Mouse (Mus musculus) kidney, adult 2 months (tissue): ENCODE measurements around the gene Tmem108. TPM values are rescaled to one million over a fixed set of nuclear protein-coding genes. Genes with fewer than 3 reads are reported as not detected.

Experiments
- DNase-seq: peaks from one replicate; pipeline ENCODE4 v3.0.0; 2021
- H3K27ac ChIP-seq: fragments of 200-500 bp; 2 replicates; pipeline ENCODE4 v1.5.1; 2012; ENCODE audit warnings: low read depth, low read length, control low read depth, inconsistent platforms; ENCODE audit not compliant: insufficient read depth
- H3K27me3 ChIP-seq: fragments of 200-500 bp; replicated peaks from 2 replicates; pipeline ENCODE4 v1.6.1; 2012; ENCODE audit warnings: mild to moderate bottlenecking, moderate library complexity, low read length, inconsistent platforms; ENCODE audit not compliant: control insufficient read depth, insufficient read depth
- H3K36me3 ChIP-seq: fragments of 200-500 bp; 2 replicates; pipeline ENCODE4 v1.6.1; 2012; ENCODE audit warnings: mild to moderate bottlenecking, moderate library complexity, low read length, inconsistent platforms; ENCODE audit not compliant: control insufficient read depth, insufficient read depth
- H3K4me1 ChIP-seq: fragments of 200-500 bp; 2 replicates; pipeline ENCODE4 v1.6.1; 2011; ENCODE audit warnings: low read length; ENCODE audit not compliant: control insufficient read depth, insufficient read depth
- H3K4me3 ChIP-seq: fragments of 200-500 bp; 2 replicates; pipeline ENCODE4 v1.5.1; 2011; ENCODE audit warnings: mild to moderate bottlenecking, low read depth, low read length, control low read depth; ENCODE audit not compliant: insufficient read depth
- CTCF ChIP-seq: fragments of 200-500 bp; conservative IDR thresholded peaks from 2 replicates; pipeline ENCODE4 v1.5.1; 2011; ENCODE audit warnings: low read depth, mild to moderate bottlenecking, control low read depth, low read length, moderate library complexity, mixed read lengths; ENCODE audit not compliant: insufficient read depth, insufficient read length
- POLR2A ChIP-seq: fragments of 200-500 bp; IDR thresholded peaks from one replicate; pipeline ENCODE4 v1.6.1; 2011; ENCODE audit warnings: low read depth, low read length, control low read depth
- WGBS: fragments of 180-500 bp; shearing (Covaris S2); methylation state at CpG from one replicate; pipeline ENCODE4 v1.1.7; 2018; 5-methylcytosine and 5-hydroxymethylcytosine counted together
- polyA plus RNA-seq: library from polyadenylated mRNA; depleted of rRNA; stranded (reverse); fragments of >200 nt; gene quantifications from 2 replicates; pipeline ENCODE4 v1.2.3, GENCODE M21; 2012

Tmem108 gene
- polyA plus RNA-seq, 1 experiment, result 7.1 TPM

DNA sequence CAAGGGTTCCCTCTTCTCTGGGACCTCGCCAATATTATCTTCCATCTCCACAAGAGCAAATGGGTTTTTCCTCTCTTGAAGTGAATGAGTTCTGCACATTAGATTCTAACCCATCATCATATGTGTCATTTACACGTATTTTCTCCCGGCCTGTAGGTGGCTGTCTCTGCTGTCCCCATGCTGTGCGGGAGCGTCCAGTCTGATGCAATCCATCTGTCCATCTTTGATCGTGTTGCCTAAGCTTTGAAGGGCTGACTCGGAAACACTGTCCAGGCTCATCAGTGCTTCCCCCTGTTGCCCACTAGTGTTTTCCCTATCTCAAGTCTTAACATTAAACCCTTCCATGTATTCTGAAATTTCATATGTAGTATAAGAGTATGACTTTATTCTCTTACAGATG is 36.1 kb downstream of the Tmem108 start:
- H3K4me3 ChIP-seq, result no peak overlapping the region
- peaks cover 9% of the 10 kb centered on the region; the same call in 1 of the 2 replicates for H3K4me1 ChIP-seq
- TF ChIP-seq CTCF, result no peak
- 88% methylated on average over 7 of the region's 7 CpGs for WGBS
- H3K36me3 ChIP-seq, result no peaks in the 10 kb centered on the region
- H3K27ac ChIP-seq, result no peak overlapping the region
- no peaks in the 10 kb centered on the region for H3K27me3 ChIP-seq
- DNase-seq, result no peak

DNA sequence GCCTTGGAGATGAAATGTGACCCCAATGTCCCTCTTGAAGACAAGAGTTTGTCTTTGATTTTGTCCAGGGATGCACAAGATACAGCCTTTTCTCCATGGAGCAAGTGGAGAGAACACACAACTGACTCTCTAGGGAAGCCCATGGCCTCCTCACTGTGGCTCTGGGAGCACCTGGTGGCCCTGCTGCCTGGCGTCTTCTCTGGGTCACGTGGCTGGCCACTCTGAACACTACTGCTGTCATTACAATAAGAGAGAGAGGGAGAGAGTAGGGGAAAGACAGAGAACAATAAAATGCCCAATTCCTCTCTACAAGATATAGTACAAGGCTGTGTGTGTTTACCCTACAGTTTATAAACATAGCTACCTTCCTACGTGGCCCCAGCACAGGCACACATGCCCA is 40.2 kb downstream of the Tmem108 start:
- Histone ChIP-seq H3K4me1 (peaks cover 12% of the 10 kb centered on the region; the same call in 1 of the 2 replicates), H3K27me3 (no peaks in the 10 kb centered on the region), H3K27ac (peak overlapping the region; percentile 80), H3K36me3 (no peaks in the 10 kb centered on the region), H3K4me3 (no peak overlapping the region)
- TF ChIP-seq CTCF (no peak), POLR2A (no peak)
- no peak for DNase-seq
- 72% methylated on average over 3 of the region's 3 CpGs for WGBS

DNA sequence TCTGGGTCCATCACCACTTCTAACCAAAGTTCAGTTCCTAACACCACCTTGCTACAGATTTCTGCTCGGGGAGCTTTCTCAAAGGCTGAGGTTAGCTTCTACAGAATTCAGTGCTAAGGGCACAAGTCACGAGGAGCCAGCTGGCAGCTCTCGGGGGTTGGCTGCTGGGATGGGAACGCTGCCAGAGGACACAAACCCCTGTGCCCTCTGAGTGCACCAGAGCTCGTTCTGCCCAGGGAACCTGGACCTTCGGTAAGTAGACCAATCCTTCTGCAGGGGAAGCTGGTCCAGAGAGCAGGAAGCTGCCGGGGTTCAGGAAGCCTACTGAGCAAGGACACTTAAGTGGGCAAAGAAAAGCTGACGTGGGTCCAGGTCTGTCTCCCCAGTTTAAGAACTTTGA is 40.6 kb downstream of the Tmem108 start:
- no peak overlapping the region for H3K4me3 ChIP-seq
- WGBS, result 30% methylated on average over 8 of the region's 8 CpGs
- H3K4me1 ChIP-seq, result peaks cover 12% of the 10 kb centered on the region; the same call in 1 of the 2 replicates
- H3K36me3 ChIP-seq, result no peaks in the 10 kb centered on the region
- peak overlapping the region; percentile 80 for H3K27ac ChIP-seq
- no peaks in the 10 kb centered on the region for H3K27me3 ChIP-seq
- peak; percentile 96 for DNase-seq
- TF ChIP-seq CTCF (no peak), POLR2A (no peak)

DNA sequence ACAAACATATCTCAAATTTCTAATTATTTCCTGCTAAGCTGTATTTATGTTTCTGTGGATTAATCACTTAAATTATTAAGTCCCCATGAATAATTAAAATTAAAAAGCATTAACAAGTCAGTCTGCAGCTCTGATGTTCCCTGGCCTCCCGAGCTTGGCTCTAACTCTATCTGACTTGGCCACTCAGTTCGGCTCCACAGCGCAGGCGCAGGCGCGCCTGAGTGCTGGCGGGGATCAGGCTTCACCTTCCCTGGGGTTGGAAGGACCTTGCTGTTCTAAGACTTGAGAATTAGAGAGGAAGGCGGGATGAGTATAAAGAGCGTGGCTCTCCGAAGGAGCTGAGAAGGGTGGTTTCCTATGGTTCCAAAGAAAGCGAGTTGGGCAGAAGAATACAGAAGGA is 41.6 kb downstream of the Tmem108 start:
- no peak for DNase-seq
- Histone ChIP-seq H3K4me3 (no peak overlapping the region), H3K36me3 (no peaks in the 10 kb centered on the region), H3K27me3 (no peaks in the 10 kb centered on the region), H3K27ac (peak overlapping the region; percentile 65; the same call in 1 of the 2 replicates), H3K4me1 (peaks cover 17% of the 10 kb centered on the region; the same call in 1 of the 2 replicates)
- TF ChIP-seq POLR2A (no peak), CTCF (no peak)
- 92% methylated on average over 11 of the region's 11 CpGs for WGBS

DNA sequence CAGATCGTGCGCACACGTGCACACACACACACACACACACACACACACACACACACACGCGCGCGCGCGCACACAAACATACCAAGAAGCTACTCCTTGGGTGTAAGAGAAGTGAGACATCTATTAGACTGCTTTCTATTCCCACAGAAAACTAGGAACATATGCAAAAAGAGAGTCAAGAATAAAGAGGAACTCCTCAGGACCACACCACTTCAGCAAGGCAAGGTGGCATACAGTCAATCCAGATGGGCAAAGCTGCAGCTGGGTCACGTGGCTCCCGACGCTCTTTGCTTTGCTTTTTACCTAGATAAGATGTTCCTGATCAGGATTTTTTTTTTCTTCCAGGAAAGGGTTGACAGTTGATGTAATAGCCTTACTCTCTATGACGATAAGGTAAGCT is 45.6 kb downstream of the Tmem108 start:
- Histone ChIP-seq H3K36me3 (no peaks in the 10 kb centered on the region), H3K27me3 (no peaks in the 10 kb centered on the region), H3K27ac (no peak overlapping the region), H3K4me3 (no peak overlapping the region), H3K4me1 (peaks cover 11% of the 10 kb centered on the region; the same call in 1 of the 2 replicates)
- no peak for DNase-seq
- WGBS, result 96% methylated on average over 13 of the region's 13 CpGs
- TF ChIP-seq POLR2A (no peak), CTCF (no peak)

DNA sequence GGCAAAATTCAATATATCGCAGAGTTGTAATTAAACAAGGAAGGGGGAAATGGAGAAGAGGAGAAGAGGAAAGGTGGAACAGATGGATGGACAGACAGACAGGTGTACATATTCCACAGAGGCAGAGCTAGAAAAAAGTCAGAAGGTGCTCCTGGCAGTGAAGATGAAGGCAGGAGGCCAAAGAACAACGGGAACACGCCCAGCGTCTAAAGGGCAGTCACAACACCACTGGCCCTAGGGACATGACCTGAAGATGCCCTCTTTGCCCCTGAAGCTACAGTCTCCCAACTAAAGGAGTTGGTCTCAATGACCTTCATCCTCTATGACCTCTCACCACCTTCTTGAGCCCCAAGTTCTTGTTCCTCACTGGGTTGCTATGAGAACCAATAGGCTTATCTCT is 46.3 kb downstream of the Tmem108 start:
- H3K27ac ChIP-seq, result no peak overlapping the region
- H3K36me3 ChIP-seq, result no peaks in the 10 kb centered on the region
- H3K4me3 ChIP-seq, result no peak overlapping the region
- 82% methylated on average over 4 of the region's 4 CpGs for WGBS
- TF ChIP-seq POLR2A (no peak), CTCF (no peak)
- peaks cover 9% of the 10 kb centered on the region; the same call in 1 of the 2 replicates for H3K4me1 ChIP-seq
- no peaks in the 10 kb centered on the region for H3K27me3 ChIP-seq
- DNase-seq, result peak; percentile 83

DNA sequence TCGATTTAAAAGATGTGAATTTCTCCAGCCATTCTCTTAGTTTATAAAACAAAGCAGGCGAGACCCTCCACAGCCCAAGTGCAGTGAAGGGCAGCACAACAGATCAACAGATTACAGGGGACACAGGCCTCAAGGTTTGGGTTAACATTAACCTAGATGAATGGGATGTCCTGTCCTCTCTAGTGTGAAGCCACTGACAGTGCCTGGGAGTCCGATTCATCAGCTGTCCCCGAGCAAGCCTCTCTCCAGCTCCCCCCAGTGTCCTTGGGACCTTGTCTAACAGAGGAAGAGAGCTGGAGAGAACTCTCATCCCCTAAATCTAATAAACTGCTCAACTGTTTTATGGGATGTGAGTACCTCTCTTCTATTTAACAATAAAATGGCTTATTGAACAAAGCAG is 48.4 kb downstream of the Tmem108 start:
- Histone ChIP-seq H3K27me3 (no peaks in the 10 kb centered on the region), H3K27ac (no peak overlapping the region), H3K4me3 (no peak overlapping the region), H3K4me1 (peaks cover 8% of the 10 kb centered on the region; the same call in 1 of the 2 replicates), H3K36me3 (no peaks in the 10 kb centered on the region)
- no peak for TF ChIP-seq POLR2A
- TF ChIP-seq CTCF, result no peak
- 64% methylated on average over 4 of the region's 4 CpGs for WGBS
- peak; percentile 15 for DNase-seq
